Mouse (Mus musculus): ENCODE results near the gene Hoxb5.
A peak's percentile ranks its signal among the peaks of the same experiment; 100 is the strongest.

Gene Hoxb5

DNA sequence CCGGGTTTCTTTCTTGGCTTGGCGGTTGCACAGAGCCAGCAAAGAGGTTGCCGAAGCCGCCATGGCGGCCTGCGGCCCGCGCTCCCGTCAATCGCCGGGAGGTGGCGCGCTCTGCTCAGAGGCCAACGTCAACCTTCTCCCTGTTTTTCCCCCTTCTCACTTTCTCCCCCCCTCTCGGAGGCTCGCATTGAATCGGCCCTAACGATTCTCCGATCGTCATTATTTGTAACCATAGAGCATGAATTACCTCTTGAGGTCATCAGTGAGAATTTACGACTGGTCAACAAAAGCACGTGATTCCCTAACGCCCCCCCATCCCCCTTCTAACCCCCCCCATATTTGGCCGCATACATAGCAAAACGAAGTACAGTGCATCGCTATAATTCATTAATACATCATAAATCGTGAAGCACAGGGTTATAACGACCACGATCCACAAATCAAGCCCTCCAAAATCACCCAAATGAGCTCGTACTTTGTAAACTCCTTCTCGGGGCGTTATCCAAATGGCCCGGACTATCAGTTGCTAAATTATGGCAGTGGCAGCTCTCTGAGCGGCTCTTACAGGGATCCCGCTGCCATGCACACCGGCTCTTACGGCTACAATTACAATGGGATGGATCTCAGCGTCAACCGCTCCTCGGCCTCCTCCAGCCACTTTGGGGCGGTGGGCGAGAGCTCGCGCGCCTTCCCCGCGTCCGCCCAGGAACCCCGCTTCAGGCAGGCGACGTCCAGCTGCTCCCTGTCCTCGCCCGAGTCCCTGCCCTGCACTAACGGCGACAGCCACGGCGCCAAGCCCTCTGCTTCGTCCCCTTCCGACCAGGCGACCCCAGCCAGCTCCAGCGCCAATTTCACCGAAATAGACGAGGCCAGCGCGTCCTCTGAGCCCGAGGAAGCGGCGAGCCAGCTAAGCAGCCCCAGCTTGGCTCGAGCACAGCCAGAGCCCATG is at the start of gene Hoxb5:
Gene Hoxb5, plus strand, starts transcription at position 186 of the 949 bp plus-strand sequence.
- no peak for DNase-seq (ENCODE audit: low read depth)

DNA sequence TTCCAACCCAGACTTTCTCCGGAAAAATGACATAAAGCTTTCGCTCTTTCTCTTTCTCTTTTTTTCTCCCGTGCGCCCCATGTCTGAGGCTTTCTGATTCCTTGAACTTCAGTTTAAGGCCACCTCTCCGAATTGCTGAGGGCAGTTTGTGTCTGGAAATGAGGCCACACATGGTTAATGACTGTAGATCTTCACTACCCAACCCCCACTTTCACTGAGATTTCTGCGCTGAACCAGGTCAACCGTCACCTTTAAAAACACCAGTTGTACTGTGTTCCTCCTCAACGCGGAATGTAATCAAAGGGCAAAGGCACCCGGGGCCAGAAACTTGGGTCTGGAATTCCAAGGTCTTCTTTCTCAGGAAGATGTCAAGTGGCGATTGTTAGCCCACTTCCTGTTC is 48.9 kb upstream of the Hoxb5 start:
- no peak for DNase-seq (ENCODE audit: low read depth)

DNA sequence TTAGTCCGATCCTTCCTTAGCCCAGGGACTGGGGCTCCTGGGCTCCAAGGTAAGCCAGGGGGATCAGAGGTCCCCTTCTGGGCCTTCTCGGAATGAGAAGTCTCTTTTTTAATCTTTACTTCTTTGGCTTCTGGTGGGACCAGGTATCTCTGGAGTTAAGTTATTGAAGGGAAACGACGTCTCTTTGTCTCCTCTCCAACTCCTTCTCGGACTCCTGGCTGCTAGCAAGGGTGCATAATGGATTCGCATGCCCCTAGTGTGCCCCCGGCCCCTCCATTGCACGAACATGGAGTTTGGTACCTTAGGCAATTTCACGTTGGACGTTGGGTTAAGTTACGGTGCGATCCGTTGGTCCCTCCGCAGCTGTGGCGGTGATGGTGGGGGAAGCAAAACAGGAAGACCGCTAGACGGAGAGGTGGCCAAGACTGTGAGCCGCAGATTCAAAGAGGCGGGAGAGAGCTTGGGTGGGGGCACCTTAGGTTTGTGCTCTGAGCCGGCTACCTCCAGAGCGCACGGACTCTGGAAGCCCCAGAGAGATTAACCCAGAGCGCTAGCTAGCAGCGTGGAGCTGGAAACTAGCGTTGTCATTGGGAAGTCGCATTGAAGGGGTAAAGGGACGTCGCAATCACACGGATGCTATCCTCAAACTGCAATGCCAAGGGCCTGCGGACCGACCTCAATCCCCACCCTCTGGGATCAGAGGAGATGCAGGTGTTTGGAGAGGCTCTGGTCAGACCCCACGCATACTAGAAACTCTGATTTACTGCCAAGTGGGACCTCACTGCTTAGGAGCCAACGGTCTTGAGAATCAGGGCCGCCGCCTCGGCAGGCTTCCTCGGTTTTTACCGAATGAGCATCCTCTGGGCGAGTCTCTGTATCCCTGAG is 47.8 kb upstream of the Hoxb5 start:
- no peak for DNase-seq (ENCODE audit: low read depth)

DNA sequence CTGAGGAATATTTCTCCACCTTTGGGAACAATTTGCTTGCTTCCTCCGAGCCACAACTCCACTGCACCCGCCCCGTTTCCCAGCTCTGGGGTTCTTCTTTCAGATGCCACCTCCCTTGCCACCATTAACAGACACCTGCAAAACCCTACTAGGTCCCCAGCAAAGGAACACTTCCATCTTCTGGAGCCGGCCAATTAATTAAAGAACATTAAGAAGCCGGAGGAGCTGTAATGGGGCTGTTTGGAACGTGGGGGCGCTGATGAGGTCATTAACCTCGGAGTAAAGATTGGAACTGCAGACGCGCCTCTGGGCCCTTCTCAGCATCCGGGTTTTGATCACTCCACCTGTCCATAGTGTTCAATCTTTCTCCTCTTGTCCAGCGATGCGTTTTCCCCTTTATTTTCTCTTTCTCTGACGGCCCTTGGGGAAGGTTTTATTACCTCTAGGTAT is 47.1 kb upstream of the Hoxb5 start:
- DNase-seq (ENCODE audit: low read depth) = no peak

GRCm38 (mm10) chr11:96257141-96257540 is 46.0 kb upstream of the Hoxb5 start:
- no peak for DNase-seq (ENCODE audit: low read depth)

DNA sequence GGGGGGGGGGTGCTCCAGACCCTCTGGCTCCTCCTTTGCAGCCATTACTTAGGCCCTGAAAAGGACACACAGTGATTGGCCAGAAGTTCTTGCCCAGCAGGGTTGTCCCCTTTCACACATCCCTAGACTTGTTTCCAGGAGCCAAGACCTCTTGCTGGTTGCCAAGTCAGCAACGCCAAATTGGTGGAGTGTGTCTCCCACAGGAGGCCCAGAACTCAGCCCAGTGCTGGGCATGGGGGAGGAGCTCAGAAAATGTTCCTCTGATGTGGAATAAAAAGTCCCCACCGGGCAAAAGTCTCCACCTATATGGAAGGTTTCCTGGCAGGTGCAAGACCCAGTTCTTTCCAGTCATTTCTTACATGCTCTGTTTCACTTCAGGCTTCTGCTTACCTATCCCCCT is 44.1 kb upstream of the Hoxb5 start:
- no peak for DNase-seq (ENCODE audit: low read depth)

GRCm38 (mm10) chr11:96259511-96259910 is 43.6 kb upstream of the Hoxb5 start:
- no peak for DNase-seq (ENCODE audit: low read depth)

DNA sequence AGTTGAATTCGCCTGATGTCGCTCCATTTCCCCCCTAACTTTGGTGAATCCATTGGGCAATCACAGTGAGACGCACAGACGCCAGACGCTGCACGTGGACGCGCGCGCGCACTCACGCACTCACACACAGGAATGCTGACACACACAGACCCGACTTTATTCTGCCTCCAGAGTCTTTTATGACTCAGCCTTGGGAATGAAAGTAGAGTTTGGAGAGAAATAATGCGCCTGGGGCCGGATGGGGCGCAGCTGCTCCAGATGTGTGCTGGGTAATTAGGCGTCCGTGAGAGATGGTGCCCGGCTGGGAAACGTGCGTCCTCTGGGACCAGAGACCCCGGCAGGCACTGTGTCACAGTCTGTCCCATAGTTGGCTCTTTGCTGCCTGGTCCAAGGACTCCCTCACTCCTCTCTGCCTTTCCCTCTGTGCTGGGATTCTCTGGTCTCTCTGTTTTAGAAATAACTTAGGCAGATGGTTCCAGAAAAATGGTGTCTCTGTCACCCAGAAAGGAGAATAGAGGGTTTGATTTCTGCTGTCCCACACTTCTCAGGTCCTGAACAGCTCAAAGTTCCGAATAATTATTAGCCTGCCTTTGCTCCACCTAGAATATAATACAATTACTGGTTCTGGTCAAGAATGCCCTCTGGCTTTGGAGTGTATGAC is 42.7 kb upstream of the Hoxb5 start:
- DNase-seq (ENCODE audit: low read depth) = peak; percentile 25

DNA sequence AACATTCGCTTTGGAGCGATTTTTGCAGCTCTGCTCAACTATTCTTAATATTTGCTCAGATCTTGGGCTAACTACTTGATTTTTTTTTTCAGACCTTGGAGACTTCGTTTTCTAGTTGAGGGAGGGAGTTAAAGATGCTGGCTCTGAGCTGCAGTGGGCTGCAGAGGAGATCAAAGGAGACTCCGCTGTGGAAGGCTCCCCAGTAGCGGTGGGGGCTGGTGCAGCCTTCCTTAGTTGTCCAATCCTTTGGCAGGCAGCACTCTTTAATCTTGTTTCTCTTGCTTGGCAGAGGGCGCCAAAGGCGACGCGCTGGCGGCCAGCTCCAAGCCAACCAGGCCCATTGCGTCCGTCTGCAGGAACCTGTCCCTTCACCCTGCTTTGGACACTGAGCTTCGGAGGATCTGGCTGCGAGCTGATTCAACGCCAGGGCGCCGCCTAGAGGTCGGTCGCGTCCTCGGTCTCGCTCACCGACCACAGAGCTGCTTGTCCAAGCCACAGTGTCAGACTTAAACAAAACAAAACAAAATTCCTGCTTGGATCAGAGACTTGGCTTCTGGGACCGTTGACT is 41.7 kb upstream of the Hoxb5 start:
- DNase-seq (ENCODE audit: low read depth) = no peak

- DNase-seq (ENCODE audit: low read depth) = no peak
These were observed 40.8 kb upstream of the Hoxb5 start for GRCm38 (mm10) chr11:96262262-96262830.

GRCm38 (mm10) chr11:96263636-96264389 is 39.3 kb upstream of the Hoxb5 start:
- DNase-seq (ENCODE audit: low read depth) = no peak

GRCm38 (mm10) chr11:96264390-96265020 is 38.6 kb upstream of the Hoxb5 start:
- no peak for DNase-seq (ENCODE audit: low read depth)

DNA sequence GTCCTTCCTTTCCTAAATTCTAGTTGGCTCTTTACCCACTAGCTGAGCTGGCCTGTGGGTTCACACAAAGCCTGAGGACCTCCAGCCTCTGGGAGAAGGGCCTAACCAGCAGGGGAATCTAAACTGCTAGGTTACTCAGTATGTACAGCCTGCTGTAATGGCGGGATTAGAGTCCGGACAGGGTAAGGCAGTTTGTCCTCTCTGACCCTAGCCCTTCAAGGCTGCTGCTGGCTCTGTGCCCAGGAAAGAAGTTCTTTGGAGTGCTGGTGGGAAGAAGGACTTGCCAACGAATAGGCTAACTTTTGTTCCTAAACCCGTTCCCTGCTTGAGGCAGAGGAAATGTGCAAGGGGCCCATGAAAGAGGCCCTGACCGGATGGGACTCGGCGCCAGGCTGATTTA is 37.2 kb upstream of the Hoxb5 start:
- DNase-seq (ENCODE audit: low read depth) = no peak

DNA sequence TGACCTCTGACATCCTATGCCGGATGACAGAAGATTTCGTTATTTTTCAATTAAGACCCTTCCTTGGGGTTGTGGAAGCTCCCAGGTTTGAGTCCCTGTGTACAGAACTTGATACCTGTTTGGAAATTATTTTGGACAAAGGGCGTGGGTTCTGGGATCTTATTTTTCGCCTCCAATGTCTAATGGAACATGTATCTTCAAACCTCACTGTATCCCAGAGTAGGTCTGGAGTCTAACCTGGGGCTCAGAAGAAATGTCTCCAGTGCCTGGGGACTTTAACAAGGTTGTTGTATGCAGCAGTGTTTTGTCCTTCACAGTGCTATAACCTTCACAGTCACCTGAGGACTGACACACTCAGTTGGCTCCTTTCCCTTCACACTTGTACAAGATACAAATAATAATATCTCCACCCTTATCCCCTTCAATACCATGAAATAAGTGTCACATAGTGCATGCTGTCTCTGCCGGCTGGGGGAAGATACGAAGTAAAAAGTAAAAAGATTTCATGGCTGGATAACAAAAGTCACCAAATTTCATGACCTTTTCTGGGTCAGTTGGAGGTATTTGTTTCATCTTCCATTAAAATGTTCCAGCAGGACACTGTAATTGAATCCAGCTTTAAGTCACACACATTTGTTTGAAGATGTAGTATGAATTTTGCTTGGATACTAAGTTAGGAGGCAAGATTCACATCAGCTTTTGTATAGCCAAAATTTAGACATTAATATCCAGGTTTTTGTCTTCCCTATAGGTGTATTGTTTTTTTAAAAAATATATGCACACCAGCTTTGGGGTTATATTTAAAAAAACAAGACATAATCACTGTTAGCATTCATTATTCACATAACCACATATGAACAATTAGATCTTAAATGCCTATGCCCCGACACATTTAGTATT is 35.9 kb upstream of the Hoxb5 start:
- no peak for DNase-seq (ENCODE audit: low read depth)

GRCm38 (mm10) chr11:96268031-96268745 is 34.9 kb upstream of the Hoxb5 start:
- no peak for DNase-seq (ENCODE audit: low read depth)

- no peak for DNase-seq (ENCODE audit: low read depth)
These were observed 33.3 kb upstream of the Hoxb5 start for GRCm38 (mm10) chr11:96269869-96270268.

- no peak for DNase-seq (ENCODE audit: low read depth)
These were observed 32.1 kb upstream of the Hoxb5 start, which contains the start of gene Hoxb9 for GRCm38 (mm10) chr11:96270996-96271540. TSS of gene Hoxb9 (plus strand) at chr11:96271457.

GRCm38 (mm10) chr11:96271541-96272011 is 31.6 kb upstream of the Hoxb5 start:
- no peak for DNase-seq (ENCODE audit: low read depth)

All from fibroblast of lung, adult 2 months (primary cell).